Mouse (Mus musculus) neural tube, embryonic 11.5 days (tissue): ENCODE measurements around the gene Ubqln1. TPM values are rescaled to one million over a fixed set of nuclear protein-coding genes. Genes with fewer than 3 reads are reported as not detected.

Experiments used
- ATAC-seq: fragments of 200-750 bp; cut with Nextera tagmentation; 2 replicates; pipeline ENCODE4 v1.8.0; 2017; ENCODE audit warnings: moderate number of reproducible peaks, mild to moderate bottlenecking, moderate TSS enrichment, moderate library complexity; ENCODE audit not compliant: insufficient read depth, low FRiP score, low TSS enrichment
- DNase-seq: peaks from one replicate; pipeline ENCODE4 v3.0.0-alpha.2; 2015; ENCODE audit warnings: low spot score
- H3K27ac ChIP-seq: fragments of 300-500 bp; sonication (generic); 2 replicates; pipeline ENCODE4 v1.5.1; 2014; ENCODE audit warnings: low read depth, mild to moderate bottlenecking, low read length
- H3K27me3 ChIP-seq: fragments of 300-500 bp; sonication (generic); 2 replicates; pipeline ENCODE4 v1.6.1; 2014; ENCODE audit warnings: mild to moderate bottlenecking, low read length, mixed read lengths; ENCODE audit not compliant: control insufficient read depth, insufficient read depth
- H3K36me3 ChIP-seq: fragments of 300-500 bp; sonication (generic); 2 replicates; pipeline ENCODE4 v1.6.1; 2014; ENCODE audit warnings: mild to moderate bottlenecking, low read length, moderate library complexity, mixed read lengths; ENCODE audit not compliant: control insufficient read depth, insufficient read depth
- H3K4me1 ChIP-seq: fragments of 300-500 bp; sonication (generic); 2 replicates; pipeline ENCODE4 v1.6.1; 2014; ENCODE audit warnings: low read length, mixed read lengths; ENCODE audit not compliant: control insufficient read depth, insufficient read depth
- H3K4me2 ChIP-seq: fragments of 300-500 bp; sonication (generic); 2 replicates; pipeline ENCODE4 v1.6.1; 2014; ENCODE audit warnings: low read depth, mild to moderate bottlenecking, moderate library complexity
- H3K4me3 ChIP-seq: fragments of 300-500 bp; sonication (generic); 2 replicates; pipeline ENCODE4 v1.5.1; 2014; ENCODE audit warnings: low read depth, low read length
- H3K9ac ChIP-seq: fragments of 300-500 bp; sonication (generic); 2 replicates; pipeline ENCODE4 v1.6.1; 2014; ENCODE audit warnings: mild to moderate bottlenecking, low read length
- H3K9me3 ChIP-seq: fragments of 300-500 bp; sonication (generic); 2 replicates; pipeline ENCODE4 v1.6.1; 2016; ENCODE audit warnings: low read length; ENCODE audit not compliant: control insufficient read depth
- WGBS: fragments of 180-500 bp; shearing (Covaris S2); extraction: QIAGEN DNeasy Blood & Tissue Kit; methylation state at CpG from one replicate; pipeline ENCODE4 v1.1.7; 2014; 5-methylcytosine and 5-hydroxymethylcytosine counted together
- polyA plus RNA-seq: library from polyadenylated mRNA; unstranded; fragments of >200 nt; fragmentation: Nextera tagmentation; extraction: Ambion mirVana; gene quantifications from 2 replicates; pipeline ENCODE4 v1.2.1, GENCODE M21; 2014

Gene Ubqln1
- polyA plus RNA-seq: 160 and 170 TPM in 2 replicates

- no peaks in the 10 kb centered on the region for H3K36me3 ChIP-seq
- H3K4me2 ChIP-seq: peak within 1 kb of the TSS; percentile 56
- H3K9me3 ChIP-seq: no peaks in the 10 kb centered on the region
- H3K27ac ChIP-seq: peak within 1 kb of the TSS; percentile 67
- H3K9ac ChIP-seq: peak within 1 kb of the TSS; percentile 94
- peak within 1 kb of the TSS; percentile 99 for H3K4me3 ChIP-seq
- ATAC-seq: peak; percentile 89
- 3% methylated on average over 61 of the region's 62 CpGs for WGBS
- H3K4me1 ChIP-seq: peaks cover 8% of the 10 kb centered on the region; the same call in 1 of the 2 replicates
- no peaks in the 10 kb centered on the region for H3K27me3 ChIP-seq
- peak; percentile 93 for DNase-seq
Measured at GRCm38 (mm10) chr13:58215592-58216341, at the start of gene Ubqln1. Ubqln1 (minus strand) TSS chr13:58215653.

GRCm38 (mm10) chr13:58263546-58263945 is 48.1 kb upstream of the Ubqln1 start:
- Histone ChIP-seq H3K4me3 (no peak overlapping the region), H3K4me2 (no peak overlapping the region), H3K27ac (no peak overlapping the region), H3K9ac (no peak overlapping the region), H3K4me1 (no peaks in the 10 kb centered on the region), H3K36me3 (peaks cover 2% of the 10 kb centered on the region; the same call in 1 of the 2 replicates), H3K27me3 (no peaks in the 10 kb centered on the region), H3K9me3 (no peaks in the 10 kb centered on the region)
- WGBS: 86% methylated on average over 8 of the region's 8 CpGs
- DNase-seq: no peak
- ATAC-seq: no peak

GRCm38 (mm10) chr13:58261674-58262073 is 46.2 kb upstream of the Ubqln1 start:
- no peaks in the 10 kb centered on the region for H3K9me3 ChIP-seq
- no peak overlapping the region for H3K4me3 ChIP-seq
- no peaks in the 10 kb centered on the region for H3K4me1 ChIP-seq
- no peaks in the 10 kb centered on the region for H3K27me3 ChIP-seq
- ATAC-seq (no peak), DNase-seq (no peak)
- H3K4me2 ChIP-seq: no peak overlapping the region
- H3K27ac ChIP-seq: no peak overlapping the region
- 88% methylated on average over 4 of the region's 4 CpGs for WGBS
- H3K36me3 ChIP-seq: peaks cover 4% of the 10 kb centered on the region; the same call in 1 of the 2 replicates
- no peak overlapping the region for H3K9ac ChIP-seq

- ATAC-seq: no peak
- H3K36me3 ChIP-seq: peaks cover 4% of the 10 kb centered on the region; the same call in 1 of the 2 replicates
- no peak for DNase-seq
Measured at GRCm38 (mm10) chr13:58253268-58253667, 37.8 kb upstream of the Ubqln1 start.

GRCm38 (mm10) chr13:58248957-58249356 is 33.5 kb upstream of the Ubqln1 start:
- Histone ChIP-seq H3K4me2 (no peak overlapping the region), H3K4me3 (no peak overlapping the region), H3K9ac (no peak overlapping the region), H3K27me3 (no peaks in the 10 kb centered on the region), H3K9me3 (no peaks in the 10 kb centered on the region), H3K4me1 (no peaks in the 10 kb centered on the region), H3K36me3 (peaks cover 2% of the 10 kb centered on the region; the same call in 1 of the 2 replicates), H3K27ac (no peak overlapping the region)
- no peak for DNase-seq
- 92% methylated on average over 5 of the region's 5 CpGs for WGBS
- no peak for ATAC-seq

More at GRCm38 (mm10) chr13:58253268-58253667, 37.8 kb upstream of the Ubqln1 start:
- Histone ChIP-seq H3K4me3 (no peak overlapping the region), H3K27ac (no peak overlapping the region), H3K9ac (no peak overlapping the region), H3K9me3 (no peaks in the 10 kb centered on the region), H3K4me2 (no peak overlapping the region), H3K4me1 (no peaks in the 10 kb centered on the region), H3K27me3 (no peaks in the 10 kb centered on the region)
- 74% methylated on average over 1 of the region's 1 CpGs for WGBS

GRCm38 (mm10) chr13:58236536-58236935 is 21.1 kb upstream of the Ubqln1 start:
- ATAC-seq (no peak), DNase-seq (no peak)
- H3K9ac ChIP-seq: no peak overlapping the region
- no peak overlapping the region for H3K27ac ChIP-seq
- H3K9me3 ChIP-seq: no peaks in the 10 kb centered on the region
- WGBS: 89% methylated on average over 7 of the region's 7 CpGs
- H3K36me3 ChIP-seq: no peaks in the 10 kb centered on the region; the same call in 1 of the 2 replicates
- no peaks in the 10 kb centered on the region for H3K4me1 ChIP-seq
- H3K4me3 ChIP-seq: no peak overlapping the region
- no peaks in the 10 kb centered on the region for H3K27me3 ChIP-seq
- no peak overlapping the region for H3K4me2 ChIP-seq

GRCm38 (mm10) chr13:58232611-58233010 is 17.2 kb upstream of the Ubqln1 start:
- H3K4me2 ChIP-seq: no peak overlapping the region
- H3K4me3 ChIP-seq: no peak overlapping the region
- DNase-seq (no peak), ATAC-seq (no peak)
- 47% methylated on average over 5 of the region's 5 CpGs for WGBS
- no peaks in the 10 kb centered on the region for H3K36me3 ChIP-seq
- H3K9ac ChIP-seq: no peak overlapping the region
- no peaks in the 10 kb centered on the region for H3K27me3 ChIP-seq
- H3K9me3 ChIP-seq: no peaks in the 10 kb centered on the region
- no peak overlapping the region for H3K27ac ChIP-seq
- no peaks in the 10 kb centered on the region for H3K4me1 ChIP-seq

GRCm38 (mm10) chr13:58232070-58232469 is 16.6 kb upstream of the Ubqln1 start:
- WGBS: 95% methylated on average over 8 of the region's 8 CpGs
- no peak for DNase-seq
- no peak overlapping the region for H3K4me3 ChIP-seq
- no peak overlapping the region for H3K4me2 ChIP-seq
- no peaks in the 10 kb centered on the region for H3K4me1 ChIP-seq
- ATAC-seq: no peak
- H3K27me3 ChIP-seq: no peaks in the 10 kb centered on the region
- H3K27ac ChIP-seq: no peak overlapping the region
- H3K36me3 ChIP-seq: no peaks in the 10 kb centered on the region
- H3K9ac ChIP-seq: no peak overlapping the region
- H3K9me3 ChIP-seq: no peaks in the 10 kb centered on the region

GRCm38 (mm10) chr13:58228624-58229023 is 13.2 kb upstream of the Ubqln1 start:
- Histone ChIP-seq H3K27ac (no peak overlapping the region), H3K4me1 (no peaks in the 10 kb centered on the region), H3K27me3 (no peaks in the 10 kb centered on the region), H3K4me3 (no peak overlapping the region), H3K36me3 (no peaks in the 10 kb centered on the region), H3K9me3 (no peaks in the 10 kb centered on the region), H3K4me2 (no peak overlapping the region), H3K9ac (no peak overlapping the region)
- DNase-seq (no peak), ATAC-seq (no peak)
- 84% methylated on average over 2 of the region's 2 CpGs for WGBS
